Mouse (Mus musculus): Measurements from ENCODE around the gene Gm10696. TPM values are rescaled to one million over a fixed set of nuclear protein-coding genes. Genes with fewer than 3 reads are reported as not detected.
"Not testable (repeated sequence)": the region's sequence is repeated elsewhere in the genome, so short reads cannot be mapped to it uniquely, and the experiment has no call there.

Gene Gm10696
- not detected in 2 replicates for polyA plus RNA-seq (2014; fragmentation: Nextera tagmentation; extraction: Ambion mirVana)

- not testable (repeated sequence) for H3K27me3 ChIP-seq (ENCODE audit: control insufficient read depth, insufficient read depth, low read length); ATAC-seq (replicated peaks; ENCODE audit: insufficient number of reproducible peaks, low FRiP score, low TSS enrichment, low read depth); H3K9ac ChIP-seq (replicated peaks; ENCODE audit: low read length); H3K4me2 ChIP-seq (ENCODE audit: low read depth, low read length); H3K9me3 ChIP-seq (replicated peaks; ENCODE audit: control insufficient read depth, low read length); H3K36me3 ChIP-seq (replicated peaks; ENCODE audit: control insufficient read depth, insufficient read depth, low read depth, low read length); H3K4me1 ChIP-seq (ENCODE audit: control insufficient read depth, insufficient read depth, low read length); DNase-seq (ENCODE audit: low spot score); H3K4me3 ChIP-seq (ENCODE audit: low read depth, low read length); H3K27ac ChIP-seq (replicated peaks; ENCODE audit: low read depth, low read length)
- WGBS: 76% methylated on average over 1 of the region's 1 CpGs
Measured at GRCm38 (mm10) chr3:94178093-94178492, at the start of gene Gm10696. Gene Gm10696, minus strand, starts transcription at chr3:94178193.

- ATAC-seq (replicated peaks; ENCODE audit: insufficient number of reproducible peaks, low FRiP score, low TSS enrichment, low read depth); H3K4me2 ChIP-seq (ENCODE audit: low read depth, low read length); H3K4me1 ChIP-seq (ENCODE audit: control insufficient read depth, insufficient read depth, low read length); H3K9ac ChIP-seq (replicated peaks; ENCODE audit: low read length); H3K27ac ChIP-seq (replicated peaks; ENCODE audit: low read depth, low read length); H3K4me3 ChIP-seq (ENCODE audit: low read depth, low read length); H3K9me3 ChIP-seq (replicated peaks; ENCODE audit: control insufficient read depth, low read length); H3K27me3 ChIP-seq (ENCODE audit: control insufficient read depth, insufficient read depth, low read length); DNase-seq (ENCODE audit: low spot score); H3K36me3 ChIP-seq (replicated peaks; ENCODE audit: control insufficient read depth, insufficient read depth, low read depth, low read length): not testable (repeated sequence)
- 86% methylated on average over 2 of the region's 4 CpGs for WGBS
Measured at GRCm38 (mm10) chr3:94196414-94196813, 18.4 kb upstream of the Gm10696 start, which contains the start of gene Gm5286. Gene Gm5286, plus strand, starts transcription at chr3:94196714.

GRCm38 (mm10) chr3:94167351-94167750, 10.6 kb downstream of the Gm10696 start:
- not testable (repeated sequence) for H3K9me3 ChIP-seq (replicated peaks; ENCODE audit: control insufficient read depth, low read length); H3K4me3 ChIP-seq (ENCODE audit: low read depth, low read length); ATAC-seq (replicated peaks; ENCODE audit: insufficient number of reproducible peaks, low FRiP score, low TSS enrichment, low read depth); DNase-seq (ENCODE audit: low spot score); H3K4me2 ChIP-seq (ENCODE audit: low read depth, low read length); H3K36me3 ChIP-seq (replicated peaks; ENCODE audit: control insufficient read depth, insufficient read depth, low read depth, low read length); H3K9ac ChIP-seq (replicated peaks; ENCODE audit: low read length); H3K27ac ChIP-seq (replicated peaks; ENCODE audit: low read depth, low read length); H3K27me3 ChIP-seq (ENCODE audit: control insufficient read depth, insufficient read depth, low read length); H3K4me1 ChIP-seq (ENCODE audit: control insufficient read depth, insufficient read depth, low read length)

Other genes starting within 250 kb of the Gm10696 start
- not detected in 2 replicates for gene Gm9117, start 234.7 kb downstream of the Gm10696 start, polyA plus RNA-seq (2014; fragmentation: Nextera tagmentation; extraction: Ambion mirVana)
- not detected in 2 replicates for gene Tdpoz5, start 216.9 kb downstream of the Gm10696 start, polyA plus RNA-seq (2014; fragmentation: Nextera tagmentation; extraction: Ambion mirVana)
- gene Gm9125, start 123.3 kb downstream of the Gm10696 start, polyA plus RNA-seq (2014; fragmentation: Nextera tagmentation; extraction: Ambion mirVana): not detected in 2 replicates
- not detected in 2 replicates for gene Gm10697, start 105.5 kb downstream of the Gm10696 start, polyA plus RNA-seq (2014; fragmentation: Nextera tagmentation; extraction: Ambion mirVana)
- not detected in 2 replicates for gene Gm5286, start 18.5 kb upstream of the Gm10696 start, polyA plus RNA-seq (2014; fragmentation: Nextera tagmentation; extraction: Ambion mirVana)
- not detected in 2 replicates for gene Gm4778, start 85.8 kb upstream of the Gm10696 start, polyA plus RNA-seq (2014; fragmentation: Nextera tagmentation; extraction: Ambion mirVana)
- gene Them4, start 131.9 kb upstream of the Gm10696 start, polyA plus RNA-seq (2014; fragmentation: Nextera tagmentation; extraction: Ambion mirVana): 9.6 and 13.3 TPM in 2 replicates
- gene Them5, start 163.9 kb upstream of the Gm10696 start, polyA plus RNA-seq (2014; fragmentation: Nextera tagmentation; extraction: Ambion mirVana): 0.50 TPM in 1 of 2 replicates, not detected in the other
- gene C2cd4d, start 184.2 kb upstream of the Gm10696 start, polyA plus RNA-seq (2014; fragmentation: Nextera tagmentation; extraction: Ambion mirVana): 0.88 and 0.89 TPM in 2 replicates
- gene Rorc, start 194.6 kb upstream of the Gm10696 start, polyA plus RNA-seq (2014; fragmentation: Nextera tagmentation; extraction: Ambion mirVana): 0.22 and 0.38 TPM in 2 replicates
- gene Lingo4, start 220.3 kb upstream of the Gm10696 start, polyA plus RNA-seq (2014; fragmentation: Nextera tagmentation; extraction: Ambion mirVana): 0.06 and 0.13 TPM in 2 replicates
- 16.1 and 19.8 TPM in 2 replicates for gene Tdrkh, start 235.1 kb upstream of the Gm10696 start, polyA plus RNA-seq (2014; fragmentation: Nextera tagmentation; extraction: Ambion mirVana)

Measured in embryonic facial prominence, embryonic 11.5 days (tissue).